Mouse (Mus musculus): ENCODE measurements around the gene Rgs11.
"Not testable (repeated sequence)": the region's sequence is repeated elsewhere in the genome, so short reads cannot be mapped to it uniquely, and the experiment has no call there.

Gene Rgs11

DNA sequence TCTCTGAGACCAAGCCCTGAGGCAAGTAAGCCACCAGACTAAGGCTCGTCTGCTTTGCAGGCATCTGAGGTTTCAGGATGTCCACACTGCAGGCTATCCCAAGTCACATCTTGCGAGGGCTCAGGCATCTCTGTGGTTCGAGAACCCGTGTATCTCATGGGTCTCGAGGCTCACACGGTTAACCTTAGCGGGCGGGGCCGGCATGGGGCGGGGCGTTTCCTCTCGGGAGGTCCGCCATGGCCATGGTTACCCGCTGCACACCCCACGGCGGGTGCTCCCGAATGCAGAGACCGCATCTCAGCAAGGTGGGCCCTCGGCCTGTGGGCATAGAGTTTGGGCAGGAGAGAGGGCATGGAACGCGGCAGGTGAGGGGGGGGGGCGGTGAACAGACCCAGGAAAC, at the start of gene Rgs11:
Rgs11 (plus strand) TSS at position 215 of the 400 bp plus-strand sequence.
- peak; percentile 68 for DNase-seq (ENCODE audit: low read depth, low spot score)

- no peak for DNase-seq (ENCODE audit: low read depth, low spot score)
Measured at GRCm38 (mm10) chr17:26162736-26163135, 40.0 kb upstream of the Rgs11 start.

GRCm38 (mm10) chr17:26168039-26168438, 34.7 kb upstream of the Rgs11 start:
- DNase-seq (ENCODE audit: low read depth, low spot score), result peak; percentile 85

- not testable (repeated sequence) for DNase-seq (ENCODE audit: low read depth, low spot score)
Measured at GRCm38 (mm10) chr17:26175248-26175647, 27.5 kb upstream of the Rgs11 start.

DNA sequence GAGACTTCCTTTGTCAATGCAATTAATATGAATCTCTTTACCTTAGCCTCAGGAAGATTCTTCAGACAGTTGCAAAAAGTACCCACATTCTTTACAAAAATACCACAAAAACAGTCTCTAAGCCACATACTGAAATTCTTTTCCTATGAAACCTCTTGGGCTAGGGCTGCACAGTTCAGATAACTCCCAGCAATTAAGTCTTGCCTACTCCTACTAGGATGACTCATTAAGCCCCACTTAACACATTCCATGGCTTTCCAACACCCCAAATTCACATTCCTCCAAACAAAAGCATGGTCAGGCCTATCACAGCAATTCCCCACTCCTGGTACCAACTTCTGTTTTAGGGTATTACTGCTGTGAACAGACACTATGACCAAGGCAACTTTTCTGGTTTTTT, 24.1 kb upstream of the Rgs11 start:
- DNase-seq (ENCODE audit: low read depth, low spot score), result no peak

DNA sequence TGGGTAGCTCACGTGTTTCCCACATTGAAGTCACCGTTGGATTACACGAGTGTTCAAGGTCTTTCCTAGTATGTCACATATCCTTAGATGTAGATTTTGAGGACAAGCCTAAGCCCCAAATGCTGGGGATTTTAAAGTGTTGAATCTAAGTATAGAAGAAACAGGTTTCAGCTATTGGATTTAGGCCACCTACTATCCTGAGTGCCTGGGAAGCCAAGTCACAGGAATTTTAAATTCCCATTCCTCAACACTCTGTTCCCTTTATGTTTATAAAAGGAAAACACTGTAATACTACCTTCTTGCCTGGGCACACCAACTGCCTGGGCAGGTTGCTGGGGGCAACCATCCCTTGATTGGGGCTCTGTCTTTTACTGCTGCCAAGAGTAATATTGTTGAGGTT, 21.6 kb upstream of the Rgs11 start:
- no peak for DNase-seq (ENCODE audit: low read depth, low spot score)

DNA sequence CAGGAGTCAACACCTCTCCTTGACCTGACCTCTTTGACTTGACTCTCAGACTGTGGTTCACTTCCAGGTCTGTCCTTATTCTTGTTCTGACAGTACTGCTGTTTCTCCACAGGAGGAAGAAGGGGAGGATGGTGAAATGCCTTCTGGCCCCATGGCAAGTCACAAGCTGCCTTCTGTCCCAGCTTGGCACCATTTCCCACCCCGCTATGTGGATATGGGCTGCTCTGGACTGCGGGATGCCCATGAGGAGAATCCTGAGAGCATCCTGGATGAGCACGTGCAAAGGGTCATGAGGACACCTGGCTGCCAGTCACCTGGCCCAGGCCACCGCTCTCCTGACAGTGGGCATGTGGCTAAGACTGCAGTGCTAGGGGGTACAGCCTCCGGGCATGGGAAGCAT, 15.2 kb upstream of the Rgs11 start:
- DNase-seq (ENCODE audit: low read depth, low spot score), result no peak

DNA sequence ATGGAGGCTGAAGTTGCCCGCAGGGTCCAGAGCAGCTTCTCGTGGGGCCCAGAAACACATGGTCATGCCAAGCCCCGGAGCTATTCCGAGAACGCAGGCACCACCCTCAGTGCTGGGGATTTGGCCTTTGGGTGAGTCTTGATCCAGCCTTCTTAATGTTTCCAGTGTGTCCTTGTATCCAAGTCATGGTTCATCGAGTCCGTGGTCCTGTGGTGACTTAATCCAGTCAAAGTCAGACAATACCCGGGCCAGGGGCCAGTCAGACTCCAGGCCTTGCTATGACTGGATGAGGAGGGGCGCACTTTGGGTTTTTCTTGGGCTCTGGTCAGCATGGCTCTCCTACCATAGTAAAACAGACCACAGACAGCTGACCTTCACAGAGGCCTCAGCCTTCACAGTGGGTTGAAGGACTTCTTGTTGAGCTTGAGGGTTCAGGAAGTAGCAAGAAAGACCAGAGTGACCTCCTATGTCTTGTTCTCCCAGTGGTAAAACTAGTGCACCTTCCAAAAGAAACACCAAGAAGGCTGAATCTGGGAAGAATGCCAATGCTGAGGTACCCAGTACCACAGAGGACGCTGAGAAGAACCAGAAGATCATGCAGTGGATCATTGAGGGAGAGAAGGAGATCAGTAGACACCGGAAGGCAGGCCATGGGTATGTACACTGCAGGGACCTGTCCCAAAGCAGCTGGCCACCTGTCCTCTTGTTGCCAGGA, 14.5 kb upstream of the Rgs11 start:
- DNase-seq (ENCODE audit: low read depth, low spot score), result no peak

DNA sequence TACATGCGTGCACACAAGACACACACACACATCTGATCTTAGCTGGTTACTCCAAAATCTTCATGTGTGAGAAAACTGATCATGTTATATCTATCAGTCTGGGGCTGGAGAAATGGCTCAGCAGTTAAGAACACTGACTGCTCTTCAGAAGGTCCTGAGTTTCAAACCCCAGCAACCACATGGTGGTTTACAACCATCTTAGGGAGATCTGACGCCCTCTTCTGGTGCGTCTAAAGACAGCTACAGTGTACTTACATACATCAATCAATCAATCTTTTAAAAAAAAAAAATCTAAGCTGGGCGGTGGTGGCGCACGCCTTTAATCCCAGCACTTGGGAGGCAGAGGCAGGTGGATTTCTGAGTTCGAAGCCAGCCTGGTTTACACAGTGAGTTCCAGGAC, 11.3 kb upstream of the Rgs11 start:
- DNase-seq (ENCODE audit: low read depth, low spot score), result peak; percentile 32

- no peak for DNase-seq (ENCODE audit: low read depth, low spot score)
Measured at GRCm38 (mm10) chr17:26192481-26193190, 10.1 kb upstream of the Rgs11 start.

- no peak for DNase-seq (ENCODE audit: low read depth, low spot score)
Measured at GRCm38 (mm10) chr17:26198892-26199291, 3.9 kb upstream of the Rgs11 start, which contains the start of gene Pdia2. Pdia2 (minus strand) TSS chr17:26199087.

GRCm38 (mm10) chr17:26200831-26201705, 1.7 kb upstream of the Rgs11 start:
- DNase-seq (ENCODE audit: low read depth, low spot score), result peak; percentile 23

DNA sequence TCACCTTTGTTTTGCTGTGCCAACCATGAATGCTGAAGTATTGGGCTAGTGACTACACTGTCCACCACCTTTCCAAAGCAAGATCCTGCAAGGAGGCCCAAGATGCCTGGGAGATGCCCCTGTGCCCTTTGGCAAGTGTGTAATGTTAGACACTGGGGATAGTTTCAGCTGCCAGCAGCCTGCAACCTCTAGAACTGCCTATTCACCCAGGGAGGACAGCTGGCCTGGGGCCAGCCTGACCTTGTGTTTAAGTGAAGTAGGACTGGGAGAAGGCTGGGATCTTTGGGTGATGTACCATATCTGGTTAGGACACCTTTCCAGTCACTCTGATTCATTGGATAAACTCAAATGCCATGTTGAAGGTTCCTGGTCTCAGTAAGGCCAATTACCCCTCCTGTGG, 753 bp upstream of the Rgs11 start:
- DNase-seq (ENCODE audit: low read depth, low spot score), result no peak

GRCm38 (mm10) chr17:26203321-26203811, 615 bp downstream of the Rgs11 start:
- DNase-seq (ENCODE audit: low read depth, low spot score), result peak; percentile 74

DNA sequence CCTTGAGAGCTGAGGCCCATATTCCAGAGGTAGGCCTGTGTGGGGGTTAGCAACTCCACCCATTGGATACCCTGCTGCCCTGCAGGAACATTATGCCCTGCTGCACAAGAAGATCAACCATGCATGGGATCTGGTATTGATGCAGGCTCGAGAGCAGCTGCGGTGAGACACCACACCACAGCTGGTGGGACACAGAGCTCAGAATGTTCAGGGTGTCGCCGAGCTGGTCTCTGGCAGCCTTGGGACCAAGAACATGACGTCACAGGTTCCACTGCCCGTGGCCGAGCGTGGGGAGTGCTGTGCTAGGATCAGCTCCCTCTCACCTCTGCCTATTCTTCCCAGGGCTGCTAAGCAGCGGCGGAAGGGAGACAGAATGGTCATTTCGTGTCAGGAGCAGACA, 2.0 kb downstream of the Rgs11 start:
- peak; percentile 31 for DNase-seq (ENCODE audit: low read depth, low spot score)

GRCm38 (mm10) chr17:26206392-26206791, 3.6 kb downstream of the Rgs11 start:
- no peak for DNase-seq (ENCODE audit: low read depth, low spot score)

DNA sequence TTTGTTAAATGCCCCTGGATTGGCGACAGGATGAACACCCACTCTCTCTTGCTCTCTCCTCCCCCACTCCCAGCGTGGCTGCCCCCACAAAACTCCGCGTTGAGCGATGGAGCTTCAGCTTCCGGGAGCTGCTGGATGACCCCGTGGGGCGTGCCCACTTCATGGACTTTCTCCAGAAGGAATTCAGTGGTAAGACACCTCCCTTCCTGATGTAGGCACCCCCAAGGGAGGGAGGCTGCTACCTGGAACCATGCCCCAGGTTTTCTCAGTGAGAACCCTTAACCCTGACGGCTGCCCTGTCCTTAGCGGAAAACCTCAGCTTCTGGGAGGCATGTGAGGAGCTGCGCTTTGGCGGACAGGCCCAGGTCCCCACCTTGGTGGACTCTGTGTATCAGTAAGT, 4.9 kb downstream of the Rgs11 start, which contains the start of gene Arhgdig:
Arhgdig (minus strand) TSS at position 101 of the 400 bp plus-strand sequence.
- DNase-seq (ENCODE audit: low read depth, low spot score), result no peak

DNA sequence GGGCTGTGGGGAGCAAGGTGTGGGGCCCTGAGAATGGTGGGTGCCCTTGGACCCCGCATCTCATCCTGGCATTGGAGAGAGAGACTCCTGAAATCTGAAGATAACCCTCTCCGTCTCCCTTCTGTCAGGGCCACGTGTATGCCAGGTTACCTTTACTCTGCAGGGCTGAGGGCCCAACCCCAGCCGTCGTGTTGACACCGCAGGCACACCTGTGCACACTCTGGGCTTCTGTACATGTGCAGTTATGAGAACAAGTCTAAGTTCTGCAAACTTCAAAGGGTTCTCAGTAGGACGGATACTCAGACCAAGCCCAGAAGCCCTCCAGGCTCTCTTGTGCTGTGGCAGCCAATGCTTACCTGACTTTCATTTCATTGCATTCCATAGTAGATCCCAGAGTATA, 9.5 kb downstream of the Rgs11 start:
- no peak for DNase-seq (ENCODE audit: low read depth, low spot score)

DNA sequence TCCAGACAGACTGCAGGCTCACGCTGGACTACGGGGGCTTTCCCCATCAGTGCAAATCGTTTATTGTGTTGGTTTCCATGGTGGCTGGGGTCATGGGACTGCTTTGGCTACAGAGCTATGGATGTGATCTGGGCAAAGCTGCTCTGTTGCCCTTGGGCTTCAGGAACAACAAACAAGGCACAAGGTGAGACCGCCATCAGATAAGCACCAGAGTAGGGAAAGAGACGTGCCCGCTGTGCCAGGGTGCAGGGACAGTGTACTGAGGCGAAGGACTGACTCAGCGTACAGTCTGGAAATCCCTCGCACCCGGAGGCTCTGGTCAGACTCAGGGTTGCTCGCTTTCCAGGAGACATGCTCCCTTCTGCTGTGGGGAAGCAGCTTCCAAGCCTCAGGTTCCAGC, 9.9 kb downstream of the Rgs11 start:
- DNase-seq (ENCODE audit: low read depth, low spot score), result no peak

DNA sequence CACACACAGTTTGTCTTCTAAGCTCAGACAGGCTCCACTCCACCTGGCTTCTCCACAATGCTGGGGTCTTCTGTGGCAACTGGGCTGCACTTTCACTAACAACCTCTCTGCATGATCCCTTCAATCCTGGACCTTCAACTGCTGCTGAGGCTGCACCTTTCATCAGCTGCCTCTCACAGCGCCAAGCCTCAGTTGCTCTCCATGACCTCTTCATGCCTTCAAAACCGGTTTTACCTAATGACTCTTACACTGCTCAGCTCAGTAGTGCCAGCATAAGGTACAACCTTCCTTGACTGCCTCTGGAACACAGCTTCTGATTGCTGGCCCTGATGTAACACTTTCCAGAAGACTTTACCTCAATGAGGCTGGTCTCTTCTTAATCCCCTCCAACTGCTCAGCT, 18.8 kb downstream of the Rgs11 start:
- no peak for DNase-seq (ENCODE audit: low read depth, low spot score)

GRCm38 (mm10) chr17:26225150-26225549, 22.4 kb downstream of the Rgs11 start:
- DNase-seq (ENCODE audit: low read depth, low spot score), result no peak

GRCm38 (mm10) chr17:26229776-26230175, 27.0 kb downstream of the Rgs11 start:
- no peak for DNase-seq (ENCODE audit: low read depth, low spot score)
